24 mouse cellular contexts compared by ENCODE assay signal in the genomic region with DNA sequence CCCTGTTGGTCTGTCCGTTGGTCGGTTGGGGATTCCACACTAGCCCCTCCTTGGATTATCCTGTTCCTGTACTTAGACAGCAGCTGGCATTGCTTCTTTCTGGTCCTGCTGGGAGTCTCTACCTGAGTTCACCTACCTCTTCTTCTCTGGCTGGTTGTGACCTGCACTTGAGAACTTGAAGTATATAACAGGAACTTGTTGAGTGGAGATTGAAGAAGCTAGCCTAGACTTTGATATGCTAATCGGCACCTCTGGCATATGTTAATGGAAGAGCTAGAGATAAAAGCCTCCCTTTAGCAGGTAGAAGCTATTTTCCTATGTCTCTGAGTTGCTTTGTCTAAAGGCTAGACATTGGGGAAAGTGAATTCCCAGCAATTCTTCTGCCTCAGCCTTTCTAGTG. TPM values are rescaled to one million over a fixed set of nuclear protein-coding genes. Genes with fewer than 3 reads are reported as not detected.
A peak's percentile ranks its signal among the peaks of the same experiment; 100 is the strongest.
DNase-seq lines count a peak whose midpoint lies in the region; TF ChIP-seq lines count a peak whose summit lies in the region.
"Had no signal": no experiment of that assay in that cellular context is flagged by ENCODE, and none has a peak within 500 bp of the region (broad histone marks: within the 10 kb centered on the region; RNA-seq: fewer than 3 reads in every experiment).

No protein-coding gene starts in this region.

- DNase-seq in ES-CJ7 (ENCODE audit: low read depth, low spot score) (peak; percentile 88), ES-E14 (ENCODE audit: low read depth, low spot score) (peak; percentile 63), R1 (ENCODE audit: low read depth, low spot score) (peak; percentile 78), ZHBTc4 (ENCODE audit: low read depth, low spot score) (peak; percentile 87)
- no peak for DNase-seq in yolk sac, embryonic 10.5 days (ENCODE audit: low spot score)
- no peak for DNase-seq in thymus, postnatal 10 days (ENCODE audit: low spot score in 2 of 2)
- DNase-seq in layer of hippocampus, adult 18-20 months (ENCODE audit: low spot score in 2 of 2), result no peak
- DNase-seq in embryo, embryonic 11 days, result no peak
- DNase-seq: adrenal gland, adult 2 months; adrenal gland, adult 8-10 months; adrenal gland, postnatal 10 days; adrenal gland, postnatal 14 days; adrenal gland, postnatal 25 days; adrenal gland, postnatal 36 days; B cell, adult 2 months; cerebellum, adult 11 months; cerebellum, adult 11-12 months; cerebellum, adult 18-20 months; cerebellum, adult 2 months; cerebellum, adult 8-10 months; cerebellum, adult 9-10 months had no signal

- no peaks in the 10 kb centered on the region for H3K9me3 ChIP-seq in ES-E14 (ENCODE audit: control insufficient read depth, insufficient read depth, low read depth, low read length)
- H3K9me3 ChIP-seq: G1E had no signal

- in situ Hi-C loops in ES-E14 (cut with MboI; ENCODE audit: low sequenced_read_pairs in 2 of 2, unreplicated experiment in 2 of 2), result no loop called here

- H3K36me3 ChIP-seq in ES-E14 (ENCODE audit: control insufficient read depth, insufficient read depth, low read length, poor library complexity, severe bottlenecking), result no peaks in the 10 kb centered on the region
- H3K36me3 ChIP-seq: G1E had no signal

- peaks cover 0 to 7% of the 10 kb centered on the region in 2 experiments; a peak in 2 of 4 replicates for H3K4me1 ChIP-seq in ES-E14 (ENCODE audit: control insufficient read depth in 2 of 2, insufficient read depth in 2 of 2, low read length in 2 of 2, poor library complexity in 1 of 2)

- no peak overlapping the region for H3K9ac ChIP-seq in ES-E14 (ENCODE audit: insufficient read depth, low read depth, low read length, poor library complexity, severe bottlenecking)

- H3K27ac ChIP-seq in ES-E14 (ENCODE audit: insufficient read depth, low read depth, low read length, poor library complexity, severe bottlenecking), result no peak overlapping the region

- no peak overlapping the region for H3K4me3 ChIP-seq in ES-E14 (ENCODE audit: insufficient read depth in 1 of 2, low read depth in 1 of 2, low read length in 2 of 2, poor library complexity in 1 of 2, severe bottlenecking in 1 of 2)

TF ChIP-seq in ES-E14, 5 proteins besides CTCF, POLR2A, EP300 and RAD21:
- TF ChIP-seq CHD2 (IDR thresholded peaks at IDR 0.05; ENCODE audit: low read depth, low read length) (0 out of 2 replicates have a peak, but pooled peaks have one; percentile 19), ZNF384 (IDR thresholded peaks at IDR 0.05; ENCODE audit: low read depth, low read length) (no peak), HCFC1 (IDR thresholded peaks at IDR 0.05; ENCODE audit: borderline replicate concordance, insufficient read depth, low read length) (no peak)

RNA-seq across cellular contexts. Expression of a gene that starts 13.8 kb away (rescaled TPM):
- 18.4 and 19.8 TPM in 2 replicates for total RNA-seq in ES-E14 (2012; rRNA removed)
- 10 to 100 TPM; 58.2 to 63.0 TPM for total RNA-seq in layer of hippocampus, adult 18-20 months (2021)

RNA-seq across cellular contexts. Expression of a gene that starts 52.6 kb away (rescaled TPM):
- 0.22 and 0.32 TPM in 2 replicates for total RNA-seq in ES-E14 (2012; rRNA removed)
- total RNA-seq in layer of hippocampus, adult 18-20 months (2021), result 1 to 10 TPM; 9.9 to 10.0 TPM
- total RNA-seq: adrenal gland, postnatal 25 days; CH12.LX; MEL had no signal

RNA-seq across cellular contexts. Expression of a gene that starts 53.0 kb away (rescaled TPM):
- total RNA-seq in ES-E14 (2012; rRNA removed), result not detected in 2 replicates
- total RNA-seq in layer of hippocampus, adult 18-20 months (2021), result under 1 TPM in 1 of 2 experiments, not detected in 1; 0.15 TPM
- total RNA-seq: adrenal gland, adult 2 months; adrenal gland, postnatal 25 days; MEL had no signal

Comparison
In these comparisons a context has a peak if more than half of its experiments do, and no peak if none do; other contexts are left out.
1. DNase-seq: peak in ES-CJ7 (single experiment), ES-E14 (single experiment), R1 (single experiment) and ZHBTc4 (single experiment); none in yolk sac, embryonic 10.5 days (single experiment), thymus, postnatal 10 days (0 of 2), layer of hippocampus, adult 18-20 months (0 of 2) and embryo, embryonic 11 days (single experiment).